Mouse (Mus musculus): Measurements from ENCODE around the gene Npepps.
A peak's percentile ranks its signal among the peaks of the same experiment; 100 is the strongest.

Npepps gene

DNA sequence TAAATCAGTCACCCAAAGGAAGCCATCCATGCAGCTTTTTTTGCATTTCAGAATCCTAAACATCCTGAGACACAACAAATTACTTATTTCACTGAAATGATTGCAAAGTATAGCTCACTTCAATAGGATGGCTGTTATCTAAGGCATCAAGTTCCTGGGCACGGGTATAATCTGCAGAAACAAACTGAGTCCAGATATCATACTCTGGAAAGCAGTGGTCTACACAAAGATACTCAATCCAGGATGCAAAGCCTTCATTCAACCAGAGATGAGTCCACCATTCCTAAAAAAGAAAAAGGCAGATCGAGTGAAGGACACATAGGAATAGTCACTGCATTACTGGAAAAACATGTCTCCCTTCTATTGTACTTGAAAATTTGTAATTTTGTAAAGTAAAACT lies 42.5 kb downstream of the Npepps start:
- Histone ChIP-seq H3K4me3 (replicated peaks; ENCODE audit: low read length) (no peak overlapping the region), H3K36me3 (ENCODE audit: insufficient read depth, low read length) (peaks cover 92% of the 10 kb centered on the region), H3K9me3 (ENCODE audit: low read length) (no peaks in the 10 kb centered on the region), H3K27me3 (ENCODE audit: insufficient read depth, low read length) (no peaks in the 10 kb centered on the region), H3K4me1 (replicated peaks; ENCODE audit: low read depth, low read length) (peaks cover 13% of the 10 kb centered on the region)
- no peak for TF ChIP-seq CTCF (conservative IDR thresholded peaks at IDR 0.05; ENCODE audit: low read length)
- no peak for TF ChIP-seq POU5F1 (IDR thresholded peaks at IDR 0.05; ENCODE audit: borderline replicate concordance, low read length)
- no peak for TF ChIP-seq NANOG (IDR thresholded peaks at IDR 0.05; ENCODE audit: borderline replicate concordance, low read length)

DNA sequence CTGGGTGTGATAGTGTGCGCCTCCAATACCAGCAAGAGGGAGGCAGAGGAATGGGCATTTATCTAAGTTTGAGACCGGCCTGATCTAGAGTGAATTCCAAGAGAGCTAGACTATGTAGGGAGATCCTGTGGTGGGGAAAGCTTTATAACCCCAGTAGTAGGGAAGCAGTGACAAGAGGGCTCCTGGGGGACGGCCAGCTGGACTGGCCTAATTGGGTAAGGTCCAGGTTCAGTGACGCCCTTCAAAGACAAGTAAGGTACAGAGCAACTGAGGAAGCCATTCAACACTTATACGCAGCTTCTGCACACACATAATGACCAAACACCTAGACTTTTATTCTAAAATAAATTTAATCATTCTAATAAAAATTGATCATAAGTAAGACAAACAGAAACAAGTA lies 48.0 kb downstream of the Npepps start:
- H3K4me1 ChIP-seq (replicated peaks; ENCODE audit: low read depth, low read length): peaks cover 19% of the 10 kb centered on the region
- no peaks in the 10 kb centered on the region for H3K27me3 ChIP-seq (ENCODE audit: insufficient read depth, low read length)
- peaks cover 96% of the 10 kb centered on the region for H3K36me3 ChIP-seq (ENCODE audit: insufficient read depth, low read length)
- no peaks in the 10 kb centered on the region for H3K9me3 ChIP-seq (ENCODE audit: low read length)
- H3K4me3 ChIP-seq (replicated peaks; ENCODE audit: low read length): no peak overlapping the region
- TF ChIP-seq NANOG (IDR thresholded peaks at IDR 0.05; ENCODE audit: borderline replicate concordance, low read length) (no peak), CTCF (conservative IDR thresholded peaks at IDR 0.05; ENCODE audit: low read length) (no peak), POU5F1 (IDR thresholded peaks at IDR 0.05; ENCODE audit: borderline replicate concordance, low read length) (no peak)

DNA sequence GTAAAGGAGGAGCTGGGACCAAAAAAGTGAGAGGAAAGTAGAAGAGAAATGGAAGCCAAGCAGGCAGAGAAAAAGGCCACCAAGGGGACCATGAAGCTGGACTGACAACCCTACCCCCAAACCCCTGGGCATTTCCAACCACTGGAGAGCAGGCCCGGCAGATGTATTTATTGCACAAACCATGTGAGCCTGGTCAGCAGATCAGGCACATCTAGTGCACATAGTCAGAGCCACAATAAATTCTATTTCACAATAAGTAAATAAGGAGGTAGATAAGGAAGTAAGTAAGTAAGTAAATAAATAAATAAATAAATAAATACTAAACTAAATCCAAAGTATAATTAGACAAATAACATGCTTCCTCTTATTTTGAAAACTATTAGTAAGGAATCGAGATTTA lies 51.0 kb downstream of the Npepps start:
- Histone ChIP-seq H3K9me3 (ENCODE audit: low read length) (no peaks in the 10 kb centered on the region), H3K4me1 (replicated peaks; ENCODE audit: low read depth, low read length) (peaks cover 21% of the 10 kb centered on the region), H3K4me3 (replicated peaks; ENCODE audit: low read length) (no peak overlapping the region), H3K36me3 (ENCODE audit: insufficient read depth, low read length) (peaks cover 95% of the 10 kb centered on the region), H3K27me3 (ENCODE audit: insufficient read depth, low read length) (no peaks in the 10 kb centered on the region)
- TF ChIP-seq POU5F1 (IDR thresholded peaks at IDR 0.05; ENCODE audit: borderline replicate concordance, low read length) (no peak), NANOG (IDR thresholded peaks at IDR 0.05; ENCODE audit: borderline replicate concordance, low read length) (no peak), CTCF (conservative IDR thresholded peaks at IDR 0.05; ENCODE audit: low read length) (no peak)

DNA sequence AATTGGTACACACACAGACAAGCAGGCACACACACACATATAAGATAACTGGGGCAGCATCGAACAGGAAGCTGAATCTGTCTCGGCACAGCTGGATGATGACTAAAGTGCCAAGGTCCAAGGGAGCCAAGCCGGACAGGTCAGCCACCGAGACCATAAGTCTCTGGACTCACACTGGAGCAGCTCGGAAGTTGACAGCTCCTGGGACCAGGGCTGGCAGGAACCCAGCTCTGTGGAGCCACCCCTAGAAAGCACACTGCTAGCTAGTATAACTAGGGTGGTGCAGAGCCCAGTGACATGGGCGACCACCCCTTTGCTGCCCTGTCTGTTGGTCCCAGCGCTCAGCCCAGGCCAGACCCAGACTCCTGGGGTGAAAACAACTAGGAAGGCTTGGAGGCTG lies 51.5 kb downstream of the Npepps start:
- TF ChIP-seq NANOG (IDR thresholded peaks at IDR 0.05; ENCODE audit: borderline replicate concordance, low read length): no peak
- TF ChIP-seq POU5F1 (IDR thresholded peaks at IDR 0.05; ENCODE audit: borderline replicate concordance, low read length): no peak
- TF ChIP-seq CTCF (conservative IDR thresholded peaks at IDR 0.05; ENCODE audit: low read length): no peak
- H3K9me3 ChIP-seq (ENCODE audit: low read length): no peaks in the 10 kb centered on the region
- peaks cover 25% of the 10 kb centered on the region for H3K4me1 ChIP-seq (replicated peaks; ENCODE audit: low read depth, low read length)
- H3K4me3 ChIP-seq (replicated peaks; ENCODE audit: low read length): no peak overlapping the region
- peaks cover 92% of the 10 kb centered on the region for H3K36me3 ChIP-seq (ENCODE audit: insufficient read depth, low read length)
- H3K27me3 ChIP-seq (ENCODE audit: insufficient read depth, low read length): no peaks in the 10 kb centered on the region

DNA sequence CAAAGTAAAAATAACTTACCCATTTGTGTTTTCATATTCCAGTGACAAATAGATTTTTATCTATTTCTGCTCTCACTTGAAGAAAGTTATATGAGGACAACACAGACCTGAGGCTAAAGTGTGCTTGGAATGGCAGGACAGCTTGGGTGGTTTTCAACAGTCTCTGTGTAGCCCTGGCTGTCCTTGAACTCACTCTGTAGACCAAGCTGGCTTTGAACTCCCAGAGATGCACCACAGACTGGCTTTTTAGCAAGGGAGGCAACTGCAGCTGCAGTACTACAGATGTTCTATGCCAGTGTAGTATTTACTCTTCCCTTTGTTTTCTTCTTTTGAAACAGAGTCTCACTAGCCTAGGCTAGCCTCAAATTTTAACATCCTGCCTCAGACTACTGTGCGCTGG lies 54.3 kb downstream of the Npepps start:
- Histone ChIP-seq H3K4me1 (replicated peaks; ENCODE audit: low read depth, low read length) (peaks cover 42% of the 10 kb centered on the region), H3K36me3 (ENCODE audit: insufficient read depth, low read length) (peaks cover 85% of the 10 kb centered on the region), H3K9me3 (ENCODE audit: low read length) (no peaks in the 10 kb centered on the region), H3K27me3 (ENCODE audit: insufficient read depth, low read length) (no peaks in the 10 kb centered on the region), H3K4me3 (replicated peaks; ENCODE audit: low read length) (no peak overlapping the region)
- TF ChIP-seq CTCF (conservative IDR thresholded peaks at IDR 0.05; ENCODE audit: low read length): no peak
- no peak for TF ChIP-seq POU5F1 (IDR thresholded peaks at IDR 0.05; ENCODE audit: borderline replicate concordance, low read length)

DNA sequence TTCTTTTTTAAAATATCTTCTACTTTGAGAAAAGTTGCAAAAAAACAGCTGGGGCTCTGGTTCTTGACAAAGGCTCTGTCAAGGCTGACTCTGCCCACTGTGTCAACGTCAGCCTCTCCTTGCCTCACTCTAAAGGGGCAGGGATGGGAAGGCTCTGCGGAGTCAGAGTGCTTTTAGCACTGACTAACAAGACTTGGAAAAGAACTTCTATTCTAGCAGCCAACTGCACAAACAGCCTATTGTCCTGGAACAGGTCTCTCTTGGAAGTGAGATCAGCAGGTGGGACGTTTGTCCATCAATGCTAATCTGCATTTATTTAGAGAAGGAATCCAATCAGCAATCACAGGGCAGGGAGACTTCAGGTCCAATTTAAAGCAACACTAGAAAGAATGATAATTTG lies 57.0 kb downstream of the Npepps start:
- H3K36me3 ChIP-seq (ENCODE audit: insufficient read depth, low read length): peaks cover 85% of the 10 kb centered on the region
- H3K9me3 ChIP-seq (ENCODE audit: low read length): no peaks in the 10 kb centered on the region
- no peaks in the 10 kb centered on the region for H3K27me3 ChIP-seq (ENCODE audit: insufficient read depth, low read length)
- H3K4me1 ChIP-seq (replicated peaks; ENCODE audit: low read depth, low read length): peaks cover 46% of the 10 kb centered on the region
- no peak for TF ChIP-seq POU5F1 (IDR thresholded peaks at IDR 0.05; ENCODE audit: borderline replicate concordance, low read length)
- no peak for TF ChIP-seq CTCF (conservative IDR thresholded peaks at IDR 0.05; ENCODE audit: low read length)
- peak; percentile 65; the same call in 1 of the 2 replicates for TF ChIP-seq NANOG (IDR thresholded peaks at IDR 0.05; ENCODE audit: borderline replicate concordance, low read length)
- no peak overlapping the region for H3K4me3 ChIP-seq (replicated peaks; ENCODE audit: low read length)

DNA sequence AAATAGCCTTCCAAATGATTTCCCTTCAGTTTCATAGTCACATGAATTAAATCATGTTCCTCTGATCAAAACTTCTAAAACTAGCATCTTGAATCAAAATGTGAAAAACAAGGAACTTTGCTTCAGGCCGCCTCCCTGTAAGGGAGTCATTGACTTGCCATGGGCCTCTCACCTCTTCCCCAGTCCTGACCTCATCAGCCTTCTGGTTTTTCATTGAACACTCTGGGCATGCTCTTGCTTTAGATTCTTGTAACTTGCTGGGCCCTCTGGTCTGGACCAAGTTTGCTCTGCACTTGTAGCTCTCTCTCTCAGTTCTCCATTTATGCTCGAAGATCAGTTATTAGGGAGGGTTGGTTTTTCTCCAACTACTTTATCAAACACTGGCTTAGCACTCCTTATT lies 58.8 kb downstream of the Npepps start:
- Histone ChIP-seq H3K36me3 (ENCODE audit: insufficient read depth, low read length) (peaks cover 85% of the 10 kb centered on the region), H3K4me1 (replicated peaks; ENCODE audit: low read depth, low read length) (peaks cover 46% of the 10 kb centered on the region), H3K27me3 (ENCODE audit: insufficient read depth, low read length) (no peaks in the 10 kb centered on the region), H3K4me3 (replicated peaks; ENCODE audit: low read length) (no peak overlapping the region), H3K9me3 (ENCODE audit: low read length) (no peaks in the 10 kb centered on the region)
- TF ChIP-seq POU5F1 (IDR thresholded peaks at IDR 0.05; ENCODE audit: borderline replicate concordance, low read length): no peak
- TF ChIP-seq CTCF (conservative IDR thresholded peaks at IDR 0.05; ENCODE audit: low read length): no peak
- TF ChIP-seq NANOG (IDR thresholded peaks at IDR 0.05; ENCODE audit: borderline replicate concordance, low read length): no peak

DNA sequence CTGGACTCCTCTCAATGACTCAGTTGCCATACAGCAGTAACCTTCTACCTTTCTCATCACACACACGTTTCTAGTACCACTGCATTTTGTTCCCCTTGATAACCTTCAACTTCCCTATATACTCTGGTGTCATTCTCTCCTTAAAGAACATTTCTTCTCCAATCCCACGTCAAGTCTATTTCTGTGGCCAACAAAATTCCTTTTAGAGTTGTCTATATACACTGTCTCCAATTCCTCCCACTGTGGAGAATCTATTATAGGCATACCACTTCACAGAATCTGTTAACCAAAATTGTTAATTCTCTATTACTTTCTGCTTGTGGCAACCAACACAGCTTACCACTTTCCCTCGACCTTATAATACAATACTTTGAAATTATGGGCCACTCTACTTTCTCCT lies 60.2 kb downstream of the Npepps start:
- peaks cover 87% of the 10 kb centered on the region for H3K36me3 ChIP-seq (ENCODE audit: insufficient read depth, low read length)
- no peaks in the 10 kb centered on the region for H3K27me3 ChIP-seq (ENCODE audit: insufficient read depth, low read length)
- H3K4me1 ChIP-seq (replicated peaks; ENCODE audit: low read depth, low read length): peaks cover 36% of the 10 kb centered on the region
- no peaks in the 10 kb centered on the region for H3K9me3 ChIP-seq (ENCODE audit: low read length)
- TF ChIP-seq CTCF (conservative IDR thresholded peaks at IDR 0.05; ENCODE audit: low read length) (no peak), NANOG (IDR thresholded peaks at IDR 0.05; ENCODE audit: borderline replicate concordance, low read length) (no peak)
- no peak overlapping the region for H3K4me3 ChIP-seq (replicated peaks; ENCODE audit: low read length)

DNA sequence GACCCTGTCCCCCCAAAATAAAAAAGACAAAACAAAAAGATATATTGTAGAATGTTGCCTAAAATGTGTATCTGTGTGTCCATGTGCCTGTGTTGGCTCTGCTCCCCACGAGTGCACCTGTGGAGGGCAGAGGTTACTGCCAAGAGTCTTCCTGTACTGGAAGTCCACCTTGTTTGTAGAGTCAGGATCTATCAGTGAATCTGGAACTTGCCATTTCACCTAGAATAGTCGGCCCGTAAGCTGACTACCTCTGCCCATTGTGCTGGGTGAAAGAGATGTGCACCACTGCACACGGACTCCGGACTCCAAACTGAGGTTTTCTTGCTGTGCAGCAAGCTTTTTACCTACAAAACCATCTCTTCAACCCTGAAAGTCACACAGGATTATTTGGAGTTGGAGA lies 66.0 kb downstream of the Npepps start:
- Histone ChIP-seq H3K4me1 (replicated peaks; ENCODE audit: low read depth, low read length) (peaks cover 38% of the 10 kb centered on the region), H3K4me3 (replicated peaks; ENCODE audit: low read length) (no peak overlapping the region), H3K36me3 (ENCODE audit: insufficient read depth, low read length) (peaks cover 99% of the 10 kb centered on the region), H3K27me3 (ENCODE audit: insufficient read depth, low read length) (no peaks in the 10 kb centered on the region), H3K9me3 (ENCODE audit: low read length) (no peaks in the 10 kb centered on the region)
- TF ChIP-seq CTCF (conservative IDR thresholded peaks at IDR 0.05; ENCODE audit: low read length) (no peak), NANOG (IDR thresholded peaks at IDR 0.05; ENCODE audit: borderline replicate concordance, low read length) (no peak), POU5F1 (IDR thresholded peaks at IDR 0.05; ENCODE audit: borderline replicate concordance, low read length) (no peak)
